Mouse (Mus musculus) adrenal gland, postnatal 4 days (tissue): Measurements from ENCODE around the gene Miip. TPM values are rescaled to one million over a fixed set of nuclear protein-coding genes. Genes with fewer than 3 reads are reported as not detected.
"Not testable (repeated sequence)": the region's sequence is repeated elsewhere in the genome, so short reads cannot be mapped to it uniquely, and the experiment has no call there.

Source experiments
- DNase-seq, 2 experiments: peaks; one replicate each; pipeline ENCODE4 v3.0.0; 2021 to 2022; ENCODE audit warnings: low spot score in 2 of 2, mixed read lengths in 2 of 2
- total RNA-seq, 2 experiments: library from RNA; stranded (reverse); gene quantifications; 2 replicates each; pipeline ENCODE4 v1.2.3; 2021

The Miip gene
- total RNA-seq, 2 experiments from 2014 or later: 40.8 to 42.6 TPM

- DNase-seq: no peak
Measured at GRCm38 (mm10) chr4:147875852-147876575, 7.4 kb upstream of the Miip start.

DNA sequence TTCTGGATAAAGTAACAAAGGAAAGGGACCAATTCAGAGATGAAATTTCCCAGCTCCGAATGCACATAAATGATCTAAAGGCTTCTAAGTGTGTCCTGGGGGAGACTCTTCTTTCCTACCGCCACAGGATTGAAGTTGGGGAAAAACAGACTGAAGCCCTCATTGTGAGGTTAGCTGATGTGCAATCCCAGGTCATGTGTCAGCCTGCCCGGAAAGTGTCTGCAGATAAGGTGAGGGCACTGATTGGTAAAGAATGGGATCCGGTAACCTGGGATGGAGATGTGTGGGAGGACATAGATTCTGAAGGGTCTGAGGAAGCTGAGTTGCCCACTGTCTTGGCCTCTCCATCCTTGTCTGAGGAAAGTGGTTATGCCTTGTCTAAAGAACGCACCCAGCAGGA lies 622 bp upstream of the Miip start:
- no peak for DNase-seq

DNA sequence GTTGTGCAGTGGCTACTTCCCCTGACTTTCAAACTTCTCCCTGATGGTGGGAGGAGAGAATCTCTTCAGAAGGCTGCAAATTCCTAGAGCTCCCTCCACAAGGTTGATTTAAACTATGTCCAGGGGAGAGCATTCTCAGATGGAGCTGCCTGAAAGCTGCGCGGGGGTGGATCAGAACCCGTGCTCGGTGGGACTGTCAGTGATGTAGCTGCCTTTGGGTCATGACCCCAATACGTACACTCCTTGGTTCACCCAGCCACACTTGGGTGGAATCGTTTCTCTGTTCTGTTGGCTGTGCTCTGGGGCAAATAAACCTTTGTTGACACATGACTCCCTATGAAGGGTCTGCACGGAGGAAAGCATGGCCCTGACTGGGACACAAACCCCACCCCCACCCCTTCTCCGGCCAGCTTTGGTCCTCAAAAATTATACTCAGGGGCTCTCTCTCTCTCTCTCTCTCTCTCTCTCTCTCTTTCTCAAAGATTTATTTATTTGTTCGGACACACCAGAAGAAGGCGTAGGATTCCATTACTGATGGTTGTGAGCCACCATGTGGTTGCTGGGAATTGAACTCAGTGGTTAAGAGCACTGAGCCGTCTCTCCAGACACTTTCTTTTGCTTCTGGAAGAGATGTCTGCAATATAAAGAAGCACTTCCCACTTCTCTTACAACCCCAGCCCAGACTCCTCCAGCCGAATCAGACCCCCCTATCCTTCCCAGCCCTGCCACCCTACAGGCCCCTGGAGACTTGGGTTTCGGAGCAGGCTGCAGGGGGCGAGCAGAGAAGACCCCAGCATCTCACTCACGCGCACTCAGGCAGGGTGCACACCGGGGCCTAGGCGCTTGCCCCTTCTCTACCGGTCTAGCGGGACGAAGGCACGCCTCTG lies 810 bp downstream of the Miip start:
- DNase-seq: no peak

- DNase-seq: not testable (repeated sequence)
Measured at GRCm38 (mm10) chr4:147866793-147867192, 1.8 kb downstream of the Miip start.

GRCm38 (mm10) chr4:147866056-147866455 lies 2.6 kb downstream of the Miip start:
- DNase-seq: no peak

DNA sequence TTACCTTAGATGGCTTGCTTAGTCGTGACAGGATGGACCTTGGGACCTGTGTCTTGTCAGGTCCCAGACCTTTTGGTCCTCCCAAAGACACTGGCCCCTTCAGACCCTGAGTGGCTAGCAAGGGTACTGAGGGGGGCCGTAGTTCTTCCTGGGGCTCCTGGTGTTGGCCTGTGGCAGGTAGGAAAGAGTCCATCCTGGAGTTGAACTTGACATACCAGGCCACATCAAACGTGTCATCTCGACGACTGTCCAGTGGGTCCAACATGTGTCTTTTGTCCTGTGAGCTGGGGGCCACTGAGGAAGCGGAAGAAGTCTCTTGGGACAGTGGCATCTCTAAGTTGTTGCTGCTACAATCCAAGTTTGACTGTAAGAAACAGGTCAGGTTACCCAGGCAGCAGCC lies 3.0 kb downstream of the Miip start:
- DNase-seq: no peak

DNA sequence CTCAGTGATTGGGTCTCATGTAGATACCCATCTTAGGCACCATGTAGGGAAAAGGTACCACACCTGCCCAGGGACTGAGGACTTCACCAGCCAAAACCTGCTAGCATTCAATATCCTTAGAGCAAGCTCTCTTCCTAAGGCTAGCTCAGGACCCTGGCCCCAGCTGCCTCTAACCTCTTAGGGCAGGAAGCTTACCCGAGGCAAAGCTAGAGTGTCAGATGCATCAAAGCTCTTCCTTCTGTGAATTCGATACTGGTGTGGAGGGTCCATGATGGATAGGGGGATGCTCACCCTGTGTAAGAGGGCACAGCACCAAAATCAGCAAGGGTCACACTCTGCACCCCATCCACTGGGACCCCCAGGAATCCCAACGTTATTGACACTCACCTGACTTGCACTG lies 6.6 kb downstream of the Miip start:
- DNase-seq: no peak

DNA sequence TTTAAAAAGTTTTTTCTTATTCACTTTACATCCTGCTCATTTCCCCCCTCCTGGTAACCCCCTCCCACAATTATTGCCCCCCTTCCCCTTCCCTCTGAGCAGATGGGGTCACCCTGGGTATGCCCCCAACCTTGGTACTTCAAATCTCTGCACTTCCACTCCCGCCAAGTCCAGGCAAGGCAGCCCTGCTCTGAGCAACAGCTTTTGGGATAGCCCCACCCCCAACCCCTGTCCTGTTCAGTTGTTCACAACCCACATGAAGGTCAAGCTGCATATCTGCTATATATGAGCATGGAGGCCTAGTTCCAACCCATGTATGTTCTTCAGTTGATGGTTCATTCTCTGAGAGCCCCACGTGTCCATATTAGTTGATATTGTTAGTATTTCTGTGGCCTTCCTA lies 17.8 kb downstream of the Miip start:
- DNase-seq: no peak

DNA sequence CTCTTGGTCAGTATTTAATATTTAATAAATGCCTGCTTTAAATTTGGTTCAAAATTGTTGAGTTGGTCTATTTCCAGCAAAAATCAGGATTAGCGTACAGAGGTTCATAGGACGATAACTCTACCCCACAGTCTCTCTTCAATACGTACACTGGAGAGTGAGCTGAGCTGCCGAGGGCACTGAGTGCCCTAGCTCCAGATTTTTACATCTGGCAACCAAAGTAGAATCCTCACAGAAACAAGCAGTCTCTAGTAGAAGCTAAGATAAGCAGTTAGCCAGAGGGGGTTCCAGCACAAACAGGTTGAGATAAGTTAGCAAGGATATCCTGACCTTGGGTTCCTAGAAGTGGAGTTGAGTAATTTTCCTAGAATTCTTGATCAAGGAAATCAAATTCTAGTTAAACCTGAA lies 20.0 kb downstream of the Miip start:
- DNase-seq: no peak

- DNase-seq: no peak
Measured at GRCm38 (mm10) chr4:147847614-147848583, 20.7 kb downstream of the Miip start, which contains the start of gene Zfp933. Gene Zfp933 (minus strand): TSS chr4:147848366.

GRCm38 (mm10) chr4:147842871-147843270 lies 25.7 kb downstream of the Miip start:
- no peak for DNase-seq

- DNase-seq: not testable (repeated sequence)
Measured at GRCm38 (mm10) chr4:147839282-147839681, 29.3 kb downstream of the Miip start.

DNA sequence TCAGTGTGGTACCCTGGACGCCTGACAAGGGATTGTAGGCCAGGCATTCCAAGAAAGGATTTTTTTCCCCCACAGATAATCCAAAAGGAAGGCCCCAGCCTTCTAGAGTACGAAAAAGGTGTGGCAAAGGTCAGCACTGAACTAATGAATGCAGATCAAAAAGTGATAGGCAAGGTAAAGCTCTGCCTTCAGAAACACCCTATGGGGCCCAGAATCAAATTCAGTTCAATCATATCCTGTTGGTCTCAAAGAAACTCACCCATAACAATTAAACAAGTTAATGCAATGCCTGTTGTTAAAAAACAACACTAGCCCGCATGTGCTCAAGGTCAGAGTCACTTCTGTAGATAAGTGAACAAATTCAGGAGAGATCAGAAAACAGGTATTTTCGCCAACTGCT lies 44.2 kb downstream of the Miip start:
- DNase-seq: no peak

DNA sequence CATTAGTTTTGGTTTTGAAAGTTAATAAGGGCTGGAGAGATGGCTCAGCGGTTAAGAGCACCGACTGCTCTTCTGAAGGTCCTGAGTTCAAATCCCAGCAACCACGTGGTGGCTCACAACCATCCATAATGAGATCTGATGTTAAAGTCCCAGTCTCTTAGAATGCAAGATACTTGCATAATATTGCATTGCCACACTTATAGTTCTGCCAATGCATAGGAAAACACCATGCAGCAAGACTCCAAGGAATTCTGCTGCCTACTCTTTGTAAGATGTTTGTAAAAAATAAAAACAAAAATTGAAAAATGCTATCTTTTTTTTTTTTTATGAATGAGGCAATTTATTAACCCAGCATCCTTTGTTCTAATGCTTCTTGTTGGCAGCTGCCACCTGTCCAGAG lies 47.2 kb downstream of the Miip start:
- not testable (repeated sequence) for DNase-seq

GRCm38 (mm10) chr4:147819659-147820058 lies 49.0 kb downstream of the Miip start:
- DNase-seq: not testable (repeated sequence)

DNA sequence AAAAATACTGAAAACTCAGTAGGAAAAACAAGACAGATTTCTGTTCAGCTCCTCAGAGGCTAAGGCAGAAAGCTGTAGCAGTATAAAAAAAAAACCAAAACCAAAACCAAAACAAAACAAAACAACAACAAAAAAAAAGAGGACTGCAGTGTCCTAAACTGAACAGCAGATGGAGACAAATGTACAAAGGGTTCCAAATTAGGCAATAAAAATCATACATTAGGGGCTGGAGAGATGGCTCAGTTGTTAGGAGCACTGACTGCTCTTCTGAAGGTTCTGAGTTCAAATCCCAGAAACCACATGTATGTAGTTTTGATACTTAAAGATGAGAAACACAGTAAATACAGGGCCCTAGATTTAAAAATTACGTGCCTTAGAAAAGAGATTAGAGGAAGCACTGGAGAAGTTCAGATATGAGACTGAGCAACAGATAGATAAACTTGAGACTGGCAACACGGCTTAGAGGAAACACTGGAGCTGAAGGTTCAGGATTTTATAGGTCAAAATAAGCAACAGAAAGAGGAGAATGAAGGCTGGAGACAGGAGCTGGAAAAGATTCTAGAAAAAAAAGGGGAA lies 53.9 kb downstream of the Miip start:
- no peak for DNase-seq

GRCm38 (mm10) chr4:147813249-147813765 lies 55.3 kb downstream of the Miip start:
- DNase-seq: no peak
